Mouse (Mus musculus): ENCODE results near the gene Lrrc1.

DNA sequence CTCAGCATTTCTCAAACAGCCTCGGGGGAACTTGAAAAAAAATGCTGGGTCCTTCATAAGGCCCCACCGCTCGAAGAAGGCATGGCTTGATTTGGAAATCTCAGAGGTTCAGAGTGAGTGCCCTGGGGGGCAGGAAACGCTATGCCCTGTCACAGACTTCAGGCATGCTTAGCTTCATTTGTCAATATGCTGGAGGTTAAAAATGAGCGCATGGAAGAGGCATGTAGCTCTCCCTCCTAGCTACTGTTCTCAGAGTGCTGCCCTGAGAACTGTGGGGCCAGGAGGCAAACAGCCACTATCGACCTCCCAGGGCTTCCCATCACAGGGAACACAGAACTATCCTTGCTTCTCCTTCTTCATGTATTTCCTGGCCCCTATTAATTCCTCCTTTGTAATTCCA is 47.5 kb downstream of the Lrrc1 start:
- no peak for TF ChIP-seq POLR2A (IDR thresholded peaks at IDR 0.05; ENCODE audit: low read depth, low read length)
- no peak for TF ChIP-seq CTCF (conservative IDR thresholded peaks at IDR 0.05; ENCODE audit: insufficient read depth, insufficient read length, low read depth, low read length)

Data from kidney, adult 2 months (tissue).